Mouse (Mus musculus): Measurements from ENCODE around the gene Socs5.
A peak's percentile ranks its signal among the peaks of the same experiment; 100 is the strongest.
"Not testable (repeated sequence)": the region's sequence is repeated elsewhere in the genome, so short reads cannot be mapped to it uniquely, and the experiment has no call there.

Socs5 gene

GRCm38 (mm10) chr17:87107623-87108221 is at the start of gene Socs5:
TSS of gene Socs5 (plus strand) at chr17:87107679.
- no peak for DNase-seq (ENCODE audit: extremely low read depth, low read depth)

- DNase-seq (ENCODE audit: extremely low read depth, low read depth): no peak
Observed at GRCm38 (mm10) chr17:87062639-87063038, 44.8 kb upstream of the Socs5 start.

GRCm38 (mm10) chr17:87063461-87063860 is 44.0 kb upstream of the Socs5 start:
- DNase-seq (ENCODE audit: extremely low read depth, low read depth): no peak

- DNase-seq (ENCODE audit: extremely low read depth, low read depth): peak; percentile 74
Observed at GRCm38 (mm10) chr17:87063969-87064368, 43.5 kb upstream of the Socs5 start.

- DNase-seq (ENCODE audit: extremely low read depth, low read depth): no peak
Observed at GRCm38 (mm10) chr17:87068997-87069396, 38.5 kb upstream of the Socs5 start.

- not testable (repeated sequence) for DNase-seq (ENCODE audit: extremely low read depth, low read depth)
Observed at GRCm38 (mm10) chr17:87072183-87072582, 35.3 kb upstream of the Socs5 start.

- DNase-seq (ENCODE audit: extremely low read depth, low read depth): no peak
Observed at GRCm38 (mm10) chr17:87072766-87073440, 34.6 kb upstream of the Socs5 start.

GRCm38 (mm10) chr17:87073470-87073869 is 34.0 kb upstream of the Socs5 start:
- DNase-seq (ENCODE audit: extremely low read depth, low read depth): no peak

- not testable (repeated sequence) for DNase-seq (ENCODE audit: extremely low read depth, low read depth)
Observed at GRCm38 (mm10) chr17:87078217-87078616, 29.3 kb upstream of the Socs5 start.

- no peak for DNase-seq (ENCODE audit: extremely low read depth, low read depth)
Observed at GRCm38 (mm10) chr17:87080724-87081123, 26.8 kb upstream of the Socs5 start.

- DNase-seq (ENCODE audit: extremely low read depth, low read depth): no peak
Observed at GRCm38 (mm10) chr17:87082547-87082946, 24.9 kb upstream of the Socs5 start.

GRCm38 (mm10) chr17:87083671-87084070 is 23.8 kb upstream of the Socs5 start:
- no peak for DNase-seq (ENCODE audit: extremely low read depth, low read depth)

GRCm38 (mm10) chr17:87085726-87086125 is 21.8 kb upstream of the Socs5 start:
- no peak for DNase-seq (ENCODE audit: extremely low read depth, low read depth)

- no peak for DNase-seq (ENCODE audit: extremely low read depth, low read depth)
Observed at GRCm38 (mm10) chr17:87089296-87089695, 18.2 kb upstream of the Socs5 start.

- no peak for DNase-seq (ENCODE audit: extremely low read depth, low read depth)
Observed at GRCm38 (mm10) chr17:87093061-87093460, 14.4 kb upstream of the Socs5 start.

GRCm38 (mm10) chr17:87096951-87097350 is 10.5 kb upstream of the Socs5 start:
- DNase-seq (ENCODE audit: extremely low read depth, low read depth): no peak

GRCm38 (mm10) chr17:87097576-87097975 is 9.9 kb upstream of the Socs5 start:
- no peak for DNase-seq (ENCODE audit: extremely low read depth, low read depth)

GRCm38 (mm10) chr17:87100947-87101346 is 6.5 kb upstream of the Socs5 start:
- DNase-seq (ENCODE audit: extremely low read depth, low read depth): no peak

- DNase-seq (ENCODE audit: extremely low read depth, low read depth): no peak
Observed at GRCm38 (mm10) chr17:87102636-87103035, 4.8 kb upstream of the Socs5 start.

GRCm38 (mm10) chr17:87103060-87103459 is 4.4 kb upstream of the Socs5 start:
- no peak for DNase-seq (ENCODE audit: extremely low read depth, low read depth)

- DNase-seq (ENCODE audit: extremely low read depth, low read depth): no peak
Observed at GRCm38 (mm10) chr17:87104276-87104675, 3.2 kb upstream of the Socs5 start.

GRCm38 (mm10) chr17:87105941-87106340 is 1.5 kb upstream of the Socs5 start:
- DNase-seq (ENCODE audit: extremely low read depth, low read depth): no peak

Data from MEL-GATA-1-ER (cell line).